Mouse (Mus musculus): Measurements from ENCODE around the gene Olfr487.
"Not testable (repeated sequence)": the region's sequence is repeated elsewhere in the genome, so short reads cannot be mapped to it uniquely, and the experiment has no call there.

GRCm38 (mm10) chr7:108185237-108185636 is 29.2 kb downstream of the Olfr487 start:
- not testable (repeated sequence) for TF ChIP-seq CTCF (IDR thresholded peaks at IDR 0.05; ENCODE audit: insufficient read depth, low read length); POLR2A (IDR thresholded peaks at IDR 0.05; ENCODE audit: borderline replicate concordance, extremely low read depth, low read depth, low read length)

Data from lung, adult 2 months (tissue).